Comparison of ENCODE assay signal across 9 mouse cellular contexts in the genomic region with DNA sequence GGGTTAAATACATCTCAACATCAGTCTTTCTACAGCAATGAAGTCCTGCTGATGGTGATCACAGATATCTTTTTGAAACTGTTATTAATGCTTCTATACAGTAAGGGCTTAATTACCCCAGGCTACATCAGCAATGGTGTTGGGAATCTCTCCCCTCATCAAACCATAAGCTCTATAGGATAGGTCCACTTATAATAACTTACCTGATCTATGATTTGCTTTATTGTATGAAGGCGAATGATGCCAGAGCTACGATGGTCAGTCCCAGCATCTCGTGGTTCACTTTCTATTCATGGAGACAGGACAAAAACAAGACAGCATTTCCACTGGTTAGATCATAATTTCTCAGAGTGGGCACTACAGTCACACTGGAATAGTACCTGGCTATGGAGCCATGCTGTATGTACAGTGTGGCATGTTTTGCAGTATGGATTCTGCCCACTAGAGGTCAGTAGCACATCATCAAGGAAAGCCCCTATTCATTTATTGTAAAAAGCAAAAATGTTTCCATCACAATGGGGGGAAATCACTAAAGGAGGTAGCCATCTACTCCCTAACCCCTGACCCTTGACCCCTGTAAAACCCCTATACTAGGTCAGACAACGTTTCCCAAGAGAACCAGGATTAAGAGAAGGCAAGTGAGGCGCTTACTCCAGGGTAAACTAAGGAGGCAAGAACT.
DNase-seq lines count a peak whose midpoint lies in the region; ATAC-seq and TF ChIP-seq lines count a peak whose summit lies in the region.
"Had no signal": no experiment of that assay in that cellular context is flagged by ENCODE, and none has a peak within 500 bp of the region (broad histone marks: within the 10 kb centered on the region; RNA-seq: fewer than 3 reads in every experiment).

No protein-coding gene starts in this region.

- no peak overlapping the region for H3K9ac ChIP-seq in lung, postnatal 0 days (replicated peaks; ENCODE audit: low read depth)
- H3K9ac ChIP-seq: limb, embryonic 12.5 days had no signal

- DNase-seq in gastrocnemius, adult 18-20 months (ENCODE audit: low spot score): peak; percentile 68
- DNase-seq in gastrocnemius, postnatal 25 days: no peak
- peak; percentile 70 for DNase-seq in adrenal gland, postnatal 14 days
- peak; percentile 62 for DNase-seq in embryo, embryonic 9.5 days (ENCODE audit: extremely low spot score)
- DNase-seq in heart, postnatal 4 days: peak; percentile 83
- peak; percentile 66 to 78 for DNase-seq in layer of hippocampus, adult 2 months (ENCODE audit: low spot score in 2 of 2)
- DNase-seq in lung, postnatal 0 days (ENCODE audit: low spot score): peak; percentile 61
- DNase-seq in right cerebral cortex, adult 2 months (ENCODE audit: low spot score in 2 of 2): peak; percentile 81 to 85

- H3K4me2 ChIP-seq in lung, postnatal 0 days (replicated peaks; ENCODE audit: low read depth, low read length): no peak overlapping the region
- H3K4me2 ChIP-seq: limb, embryonic 12.5 days had no signal

- no peaks in the 10 kb centered on the region for H3K27me3 ChIP-seq in lung, postnatal 0 days (replicated peaks; ENCODE audit: insufficient read depth, low read length)
- H3K27me3 ChIP-seq: limb, embryonic 12.5 days had no signal

- H3K4me1 ChIP-seq in lung, postnatal 0 days (ENCODE audit: insufficient read depth, low read depth, low read length): no peaks in the 10 kb centered on the region
- H3K4me1 ChIP-seq: limb, embryonic 12.5 days had no signal

- H3K27ac ChIP-seq in layer of hippocampus, adult 2 months: no peak overlapping the region; the same call in 1 of the 2 replicates
- no peak overlapping the region for H3K27ac ChIP-seq in lung, postnatal 0 days (ENCODE audit: low read length)
- H3K27ac ChIP-seq: limb, embryonic 12.5 days had no signal

- peak; percentile 98 for TF ChIP-seq CTCF in layer of hippocampus, adult 2 months (conservative IDR thresholded peaks at IDR 0.05)
- peak; percentile 94 for TF ChIP-seq CTCF in lung, postnatal 0 days (IDR thresholded peaks at IDR 0.05)

- TF ChIP-seq EP300 in lung, postnatal 0 days (IDR thresholded peaks at IDR 0.05): no peak

- H3K9me3 ChIP-seq in lung, postnatal 0 days (ENCODE audit: low read length): no peaks in the 10 kb centered on the region
- H3K9me3 ChIP-seq: limb, embryonic 12.5 days had no signal

- H3K4me3 ChIP-seq in layer of hippocampus, adult 2 months: no peak overlapping the region
- H3K4me3 ChIP-seq in lung, postnatal 0 days (ENCODE audit: low read depth, low read length): no peak overlapping the region
- H3K4me3 ChIP-seq: limb, embryonic 12.5 days had no signal

- ATAC-seq in lung, postnatal 0 days: peak; percentile 52

- peaks cover 47% of the 10 kb centered on the region; the same call in 1 of the 2 replicates for H3K36me3 ChIP-seq in lung, postnatal 0 days (ENCODE audit: insufficient read depth, low read length)

- WGBS in lung, postnatal 0 days: 69% methylated on average over 5 of the region's 5 CpGs
